Mouse (Mus musculus) kidney, postnatal 0 days (tissue): ENCODE results near the gene Olfr535. TPM values are rescaled to one million over a fixed set of nuclear protein-coding genes. Genes with fewer than 3 reads are reported as not detected.
"Not testable (repeated sequence)": the region's sequence is repeated elsewhere in the genome, so short reads cannot be mapped to it uniquely, and the experiment has no call there.

ENCODE experiments used
- ATAC-seq: fragments of 200-750 bp; cut with Nextera tagmentation; replicated peaks from 2 replicates; pipeline ENCODE4 v1.8.0; 2017; ENCODE audit warnings: low read depth, moderate number of reproducible peaks, moderate TSS enrichment, moderate library complexity; ENCODE audit not compliant: low FRiP score
- DNase-seq: peaks from one replicate; pipeline ENCODE4 v3.0.0-alpha.2; 2016; ENCODE audit warnings: low spot score
- H3K27ac ChIP-seq: fragments of 300-500 bp; sonication (generic); 2 replicates; pipeline ENCODE4 v1.5.1; 2014; ENCODE audit warnings: mild to moderate bottlenecking
- H3K27me3 ChIP-seq: fragments of 300-500 bp; sonication (generic); 2 replicates; pipeline ENCODE4 v1.6.1; 2014; ENCODE audit warnings: low read length, mixed read lengths; ENCODE audit not compliant: insufficient read depth
- H3K36me3 ChIP-seq: fragments of 300-500 bp; sonication (generic); 2 replicates; pipeline ENCODE4 v1.6.1; 2014; ENCODE audit warnings: low read length, mixed read lengths; ENCODE audit not compliant: insufficient read depth
- H3K4me1 ChIP-seq: fragments of 300-500 bp; sonication (generic); replicated peaks from 2 replicates; pipeline ENCODE4 v1.6.1; 2014; ENCODE audit warnings: antibody characterized with exemption, low read length, mixed read lengths; ENCODE audit not compliant: insufficient read depth
- H3K4me2 ChIP-seq: fragments of 300-500 bp; sonication (generic); 2 replicates; pipeline ENCODE4 v1.6.1; 2014; ENCODE audit warnings: mild to moderate bottlenecking, low read length, moderate library complexity, mixed read lengths
- H3K4me3 ChIP-seq: fragments of 300-500 bp; sonication (generic); replicated peaks from 2 replicates; pipeline ENCODE4 v1.5.1; 2014; ENCODE audit warnings: low read depth, low read length
- H3K9ac ChIP-seq: fragments of 300-500 bp; sonication (generic); 2 replicates; pipeline ENCODE4 v1.6.1; 2014; ENCODE audit warnings: low read depth, low read length
- H3K9me3 ChIP-seq: fragments of 300-500 bp; sonication (generic); replicated peaks from 2 replicates; pipeline ENCODE4 v1.6.1; 2016; ENCODE audit warnings: low read length, inconsistent platforms, mixed read lengths
- CTCF ChIP-seq: IDR thresholded peaks from 2 replicates; pipeline ENCODE4 v1.5.1; 2016; ENCODE audit warnings: antibody characterized with exemption, low read depth, mild to moderate bottlenecking, moderate library complexity
- WGBS: fragments of 180-500 bp; shearing (Covaris S2); extraction: QIAGEN DNeasy Blood & Tissue Kit; methylation state at CpG from one replicate; pipeline ENCODE4 v1.1.7; 2014; 5-methylcytosine and 5-hydroxymethylcytosine counted together
- polyA plus RNA-seq: library from polyadenylated mRNA; unstranded; fragments of >200 nt; fragmentation: Nextera tagmentation; extraction: Ambion mirVana; gene quantifications from 2 replicates; pipeline ENCODE4 v1.2.1, GENCODE M21; 2015

Gene Olfr535
- polyA plus RNA-seq: not detected in 2 replicates

DNA sequence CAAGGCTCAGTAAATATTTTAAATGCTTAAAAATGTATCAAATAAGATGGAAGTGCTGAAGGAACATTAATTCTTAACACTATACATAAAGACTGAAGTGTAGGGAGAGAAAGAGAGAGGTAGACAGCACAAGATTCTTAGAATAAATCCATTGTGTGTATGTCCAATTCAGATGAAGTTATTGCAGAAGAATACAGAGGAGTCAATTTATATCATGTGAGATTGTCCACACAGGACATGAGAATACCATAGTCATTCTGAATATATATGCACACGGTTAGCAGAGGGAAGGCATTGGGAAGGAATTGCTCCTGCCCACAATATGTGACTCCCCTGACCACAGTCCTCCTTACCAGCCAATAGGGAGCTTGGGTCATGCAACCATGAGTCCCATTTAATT lies at the start of gene Olfr535:
Gene Olfr535 (plus strand): TSS at position 301 of the 400 bp plus-strand sequence.
- H3K27ac ChIP-seq: no peak within 1 kb of the TSS
- no peak for ATAC-seq
- H3K36me3 ChIP-seq: no peaks in the 10 kb centered on the region
- H3K4me2 ChIP-seq: no peak within 1 kb of the TSS
- 73% methylated on average over 1 of the region's 1 CpGs for WGBS
- no peak within 1 kb of the TSS for H3K9ac ChIP-seq
- H3K4me3 ChIP-seq: no peak within 1 kb of the TSS
- no peak for DNase-seq
- H3K9me3 ChIP-seq: no peaks in the 10 kb centered on the region
- no peak for TF ChIP-seq CTCF
- no peaks in the 10 kb centered on the region for H3K4me1 ChIP-seq
- H3K27me3 ChIP-seq: no peaks in the 10 kb centered on the region

DNA sequence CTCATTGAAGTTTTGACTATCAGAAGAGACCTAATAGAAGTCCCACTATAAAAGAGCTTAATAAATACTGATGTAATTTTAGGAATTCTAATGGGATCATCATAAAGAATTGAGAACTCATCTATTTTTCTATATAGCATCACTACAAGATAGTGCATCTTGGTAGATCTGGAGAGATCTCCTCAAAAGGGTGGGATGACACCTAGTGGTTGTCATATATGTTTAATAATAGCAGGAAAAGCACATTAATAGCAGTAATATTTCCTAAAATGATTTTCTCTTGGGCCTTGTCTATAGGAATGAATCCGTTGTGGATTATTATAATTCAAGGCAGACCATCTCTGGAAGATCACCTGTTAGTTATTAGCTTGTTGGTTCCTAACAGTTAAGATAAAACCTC lies 40.9 kb upstream of the Olfr535 start:
- Histone ChIP-seq H3K4me1 (no peaks in the 10 kb centered on the region), H3K9ac (no peak overlapping the region), H3K4me3 (no peak overlapping the region), H3K4me2 (no peak overlapping the region), H3K27me3 (no peaks in the 10 kb centered on the region), H3K9me3 (no peaks in the 10 kb centered on the region), H3K36me3 (no peaks in the 10 kb centered on the region), H3K27ac (no peak overlapping the region)
- no peak for TF ChIP-seq CTCF
- ATAC-seq (no peak), DNase-seq (no peak)
- WGBS: 88% methylated on average over 1 of the region's 1 CpGs

DNA sequence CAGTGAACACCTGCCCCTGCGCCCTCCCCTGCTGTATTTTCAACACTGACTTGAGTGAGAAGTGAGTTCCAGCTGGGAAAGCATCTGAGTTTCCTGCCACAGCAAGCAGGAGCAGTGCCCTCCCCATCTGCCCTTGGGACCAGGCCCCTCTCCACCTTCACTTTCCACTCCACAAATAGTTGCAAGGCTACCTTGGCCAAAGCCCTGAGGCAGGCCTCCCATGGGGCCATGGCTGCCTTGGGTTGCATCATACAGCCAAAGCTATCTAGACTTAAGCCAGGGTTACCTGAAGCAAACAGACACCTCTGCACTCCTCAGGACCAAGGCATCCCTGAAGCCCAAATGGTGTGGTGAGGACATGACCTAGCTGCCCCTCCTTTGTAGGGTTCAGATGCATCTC lies 20.9 kb upstream of the Olfr535 start, which contains the start of gene Olfr533:
Gene Olfr533 (plus strand): TSS at position 301 of the 400 bp plus-strand sequence.
- no CpG with 5 or more reads among the region's 1 CpGs for WGBS
- H3K27ac ChIP-seq, H3K4me1 ChIP-seq: not testable (repeated sequence)

DNA sequence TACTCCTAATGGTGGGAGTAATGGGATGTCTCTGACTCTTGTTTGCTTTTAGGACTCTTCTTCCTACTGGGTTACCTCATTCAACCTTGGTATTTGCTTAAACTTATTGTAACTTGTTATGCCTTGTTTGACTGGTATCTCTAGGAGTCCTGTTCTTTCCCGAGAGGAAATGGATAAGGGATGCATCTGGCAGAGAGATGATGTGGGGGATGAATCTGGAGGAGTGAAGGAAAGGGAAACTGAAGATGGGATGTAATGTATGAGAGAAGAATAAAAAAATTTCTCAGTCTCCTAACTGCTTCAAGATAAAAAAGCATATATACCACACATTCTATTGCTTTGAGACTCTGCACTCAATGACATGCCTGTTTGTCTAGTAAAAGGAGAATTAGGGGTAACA lies 6.1 kb upstream of the Olfr535 start:
- Histone ChIP-seq H3K9me3 (no peaks in the 10 kb centered on the region), H3K36me3 (no peaks in the 10 kb centered on the region), H3K27ac (no peak overlapping the region), H3K4me1 (no peaks in the 10 kb centered on the region), H3K9ac (no peak overlapping the region), H3K4me3 (no peak overlapping the region), H3K4me2 (no peak overlapping the region), H3K27me3 (no peaks in the 10 kb centered on the region)
- 48% methylated on average over 1 of the region's 1 CpGs for WGBS
- ATAC-seq (no peak), DNase-seq (no peak)
- TF ChIP-seq CTCF: no peak

More for the DNA sequence above, 20.9 kb upstream of the Olfr535 start, which contains the start of gene Olfr533:
- not testable (repeated sequence) for H3K36me3 ChIP-seq, H3K4me2 ChIP-seq, H3K27me3 ChIP-seq, DNase-seq, H3K9ac ChIP-seq, H3K4me3 ChIP-seq, ATAC-seq, H3K9me3 ChIP-seq

DNA sequence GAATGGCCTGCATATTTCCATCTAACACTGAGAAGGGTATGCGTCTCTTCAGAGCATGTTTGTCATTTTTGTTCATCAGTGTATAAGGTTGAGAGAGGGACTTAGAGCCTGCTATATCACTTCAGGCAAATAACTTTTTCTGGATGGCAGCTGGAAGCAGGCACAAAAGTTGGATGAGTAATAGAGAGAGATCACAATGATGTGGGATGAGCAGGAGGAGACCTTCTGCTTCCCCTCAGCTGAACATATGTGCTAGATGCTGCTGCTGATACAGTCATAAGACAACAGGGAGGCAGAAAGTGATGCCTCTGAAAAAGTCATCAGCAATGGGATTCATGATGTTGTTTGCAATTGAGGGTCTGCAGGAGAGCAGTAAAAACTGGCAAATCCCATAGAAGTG lies 5.3 kb upstream of the Olfr535 start:
- H3K27me3 ChIP-seq: no peaks in the 10 kb centered on the region
- H3K9me3 ChIP-seq: no peaks in the 10 kb centered on the region
- H3K4me3 ChIP-seq: no peak overlapping the region
- H3K4me2 ChIP-seq: no peak overlapping the region
- 90% methylated on average over 1 of the region's 1 CpGs for WGBS
- no peak overlapping the region for H3K27ac ChIP-seq
- no peak overlapping the region for H3K9ac ChIP-seq
- DNase-seq (no peak), ATAC-seq (no peak)
- no peak for TF ChIP-seq CTCF
- H3K36me3 ChIP-seq: no peaks in the 10 kb centered on the region
- no peaks in the 10 kb centered on the region for H3K4me1 ChIP-seq

DNA sequence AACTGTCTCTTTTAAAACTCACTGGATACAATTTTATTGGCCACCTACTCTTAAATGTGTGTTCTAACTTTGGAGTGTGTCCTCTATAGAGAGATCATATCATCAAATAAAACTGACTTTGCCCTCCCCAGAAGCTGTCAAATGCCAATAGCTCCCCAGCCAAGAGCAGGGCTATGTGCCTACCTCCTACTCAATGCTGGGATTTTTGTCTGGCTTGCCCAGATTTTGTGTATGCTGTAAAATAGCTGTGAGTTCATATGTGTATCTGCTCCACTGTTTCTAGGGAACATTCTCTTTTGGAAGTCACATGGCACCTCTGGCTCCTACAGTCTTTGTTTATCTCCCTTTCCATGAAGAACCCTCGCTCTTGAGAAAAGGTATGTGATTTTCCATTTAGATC lies 5.0 kb downstream of the Olfr535 start:
- Histone ChIP-seq H3K27ac (no peak overlapping the region), H3K36me3 (no peaks in the 10 kb centered on the region), H3K9me3 (no peaks in the 10 kb centered on the region), H3K4me1 (no peaks in the 10 kb centered on the region), H3K9ac (no peak overlapping the region), H3K4me3 (no peak overlapping the region), H3K27me3 (no peaks in the 10 kb centered on the region), H3K4me2 (no peak overlapping the region)
- TF ChIP-seq CTCF: no peak
- 88% methylated on average over 1 of the region's 1 CpGs for WGBS
- DNase-seq (no peak), ATAC-seq (no peak)

DNA sequence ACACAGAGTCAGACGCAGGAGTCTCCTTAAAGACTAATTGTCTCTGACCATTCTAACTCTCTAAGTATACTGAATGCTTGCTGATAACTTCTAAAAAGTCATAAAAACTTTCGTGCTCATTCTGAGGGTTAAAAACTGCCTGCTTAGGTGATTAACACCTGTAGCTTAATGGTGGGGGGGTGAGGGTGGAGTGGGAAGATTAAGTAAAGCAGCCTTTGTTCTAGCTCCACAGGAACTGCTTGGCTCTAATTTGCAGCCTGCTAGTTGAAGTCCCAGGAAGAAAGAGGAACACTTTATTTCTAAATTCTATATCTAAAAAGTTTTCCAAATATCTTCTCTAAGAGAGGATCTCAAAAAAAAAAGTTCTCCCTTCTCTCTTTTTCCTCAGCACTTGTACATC lies 10.2 kb downstream of the Olfr535 start:
- no peak for ATAC-seq
- WGBS: 7% methylated on average over 2 of the region's 2 CpGs
- Histone ChIP-seq H3K27ac (no peak overlapping the region), H3K27me3 (no peaks in the 10 kb centered on the region), H3K36me3 (no peaks in the 10 kb centered on the region), H3K9me3 (no peaks in the 10 kb centered on the region), H3K4me2 (no peak overlapping the region), H3K9ac (no peak overlapping the region), H3K4me1 (no peaks in the 10 kb centered on the region), H3K4me3 (no peak overlapping the region)
- DNase-seq: no peak
- TF ChIP-seq CTCF: no peak
